Mouse (Mus musculus) G1E (cell line): ENCODE data around the gene Rap2c.

Source experiments
- CTCF ChIP-seq: IDR thresholded peaks from 2 replicates; pipeline ENCODE4 v1.5.1; 2012; ENCODE audit warnings: low read depth, low read length, inconsistent platforms, mixed read lengths
- GATA1 ChIP-seq: IDR thresholded peaks from 2 replicates; pipeline ENCODE4 v1.6.1; 2012; ENCODE audit warnings: borderline replicate concordance, low read length, inconsistent platforms, mixed read lengths
- TAL1 ChIP-seq: conservative IDR thresholded peaks from 2 replicates; pipeline ENCODE4 v1.6.1; 2012; ENCODE audit warnings: low read depth, low read length, inconsistent platforms, mixed read lengths

DNA sequence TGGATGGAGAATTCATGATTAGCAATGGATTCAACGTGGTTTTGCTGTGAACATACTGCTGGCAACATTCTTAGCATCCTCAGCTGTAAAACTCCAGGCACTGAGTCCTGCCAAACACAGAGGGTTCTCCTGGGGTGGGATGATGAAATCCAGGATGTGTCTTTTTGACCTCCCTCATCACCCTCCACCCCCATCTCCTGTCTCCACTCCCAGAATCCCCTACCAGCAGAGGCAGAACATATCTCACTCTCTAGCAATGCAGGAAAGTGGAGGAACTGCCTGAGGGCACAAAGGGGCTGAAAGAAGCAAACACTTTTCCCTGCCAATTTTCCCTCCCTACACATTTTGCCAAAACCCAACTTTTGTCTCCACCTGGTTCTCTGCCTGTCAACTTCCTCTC, 29.2 kb downstream of the Rap2c start:
- TF ChIP-seq CTCF = no peak
- no peak for TF ChIP-seq GATA1
- TF ChIP-seq TAL1 = no peak
